Mouse (Mus musculus) common myeloid progenitor, adult 5-6 weeks (primary cell): Measurements from ENCODE around the gene Ddx21. TPM values are rescaled to one million over a fixed set of nuclear protein-coding genes. Genes with fewer than 3 reads are reported as not detected.

Source experiments
- total RNA-seq: library from RNA; stranded (forward); fragments of 200-1000, 187-1606 nt; gene quantifications from 2 replicates; pipeline ENCODE4 v1.2.3, GENCODE M21; 2017

The Ddx21 gene
- total RNA-seq, 1 experiment from 2014 or later = 283 TPM

Other genes starting within 250 kb of the Ddx21 start
- gene Hk1, start 222.4 kb downstream of the Ddx21 start, total RNA-seq = 156 and 195 TPM in 2 replicates
- not detected in 2 replicates for gene Hkdc1, start 179.8 kb downstream of the Ddx21 start, total RNA-seq
- gene 4930507D05Rik, start 152.8 kb downstream of the Ddx21 start, total RNA-seq = 0.19 and 1.0 TPM in 2 replicates
- gene Supv3l1, start 152.5 kb downstream of the Ddx21 start, total RNA-seq = 44.9 and 61.6 TPM in 2 replicates
- gene Vps26a, start 115.5 kb downstream of the Ddx21 start, total RNA-seq = 76.1 and 81.7 TPM in 2 replicates
- gene Srgn, start 74.8 kb downstream of the Ddx21 start, total RNA-seq = 1,072 and 1,492 TPM in 2 replicates
- gene Kif1bp, start 23.8 kb downstream of the Ddx21 start, total RNA-seq = 13.7 and 19.9 TPM in 2 replicates
- 109 and 111 TPM in 2 replicates for gene Ddx50, start 48.9 kb upstream of the Ddx21 start, total RNA-seq
- 0.39 and 0.73 TPM in 2 replicates for gene Stox1, start 123.8 kb upstream of the Ddx21 start, total RNA-seq
- gene Ccar1, start 190.0 kb upstream of the Ddx21 start, total RNA-seq = 135 and 141 TPM in 2 replicates